Mouse (Mus musculus) erythroblast, adult 5-6 weeks (primary cell): ENCODE measurements around the gene Dscam. TPM values are rescaled to one million over a fixed set of nuclear protein-coding genes. Genes with fewer than 3 reads are reported as not detected.

Experiments used
- ATAC-seq: replicated peaks from 2 replicates; pipeline ENCODE4 v1.8.0; 2016; ENCODE audit warnings: moderate number of reproducible peaks, mild to moderate bottlenecking, moderate TSS enrichment, inconsistent platforms; ENCODE audit not compliant: poor library complexity, low FRiP score, severe bottlenecking
- total RNA-seq, 2 experiments: library from RNA; stranded (forward) in 1 of 2; stranded (reverse) in 1 of 2; fragments of 150-400 nt in 1 of 2; fragments of 200-764, 138-1000 nt in 1 of 2; gene quantifications; 2 replicates each; pipeline versions ENCODE4 v1.2.3 to v1.2.4; 2015 to 2017; ENCODE audit warnings: low replicate concordance in 2 of 2

The Dscam gene
- total RNA-seq, 2 experiments from 2014 or later = 0.58 TPM; not detected in 1

- ATAC-seq = no peak
Measured at GRCm38 (mm10) chr16:96685065-96685464, 485.5 kb downstream of the Dscam start.

GRCm38 (mm10) chr16:96684581-96684980 lies 486.0 kb downstream of the Dscam start:
- ATAC-seq = no peak

- no peak for ATAC-seq
Measured at GRCm38 (mm10) chr16:96682289-96682972, 488.1 kb downstream of the Dscam start.

- no peak for ATAC-seq
Measured at GRCm38 (mm10) chr16:96679981-96680380, 490.6 kb downstream of the Dscam start.

GRCm38 (mm10) chr16:96677471-96677870 lies 493.1 kb downstream of the Dscam start:
- ATAC-seq = no peak

GRCm38 (mm10) chr16:96676663-96677062 lies 493.9 kb downstream of the Dscam start:
- no peak for ATAC-seq

- ATAC-seq = no peak
Measured at GRCm38 (mm10) chr16:96673191-96673847, 497.2 kb downstream of the Dscam start.

GRCm38 (mm10) chr16:96671603-96672374 lies 498.8 kb downstream of the Dscam start:
- ATAC-seq = no peak

- no peak for ATAC-seq
Measured at GRCm38 (mm10) chr16:96669706-96670105, 500.8 kb downstream of the Dscam start.

GRCm38 (mm10) chr16:96668478-96668877 lies 502.1 kb downstream of the Dscam start:
- no peak for ATAC-seq

GRCm38 (mm10) chr16:96661073-96661472 lies 509.5 kb downstream of the Dscam start:
- ATAC-seq = no peak

GRCm38 (mm10) chr16:96659275-96659674 lies 511.3 kb downstream of the Dscam start:
- no peak for ATAC-seq

GRCm38 (mm10) chr16:96655548-96655947 lies 515.0 kb downstream of the Dscam start:
- no peak for ATAC-seq

GRCm38 (mm10) chr16:96654054-96654453 lies 516.5 kb downstream of the Dscam start:
- no peak for ATAC-seq

- no peak for ATAC-seq
Measured at GRCm38 (mm10) chr16:96651444-96651843, 519.1 kb downstream of the Dscam start.

GRCm38 (mm10) chr16:96640101-96640500 lies 530.5 kb downstream of the Dscam start:
- no peak for ATAC-seq

GRCm38 (mm10) chr16:96635916-96636315 lies 534.6 kb downstream of the Dscam start:
- no peak for ATAC-seq

GRCm38 (mm10) chr16:96634791-96635143 lies 535.8 kb downstream of the Dscam start:
- no peak for ATAC-seq

GRCm38 (mm10) chr16:96634097-96634790 lies 536.3 kb downstream of the Dscam start:
- no peak for ATAC-seq

- no peak for ATAC-seq
Measured at GRCm38 (mm10) chr16:96630241-96630640, 540.3 kb downstream of the Dscam start.
